Mouse (Mus musculus) layer of hippocampus, postnatal 25 days (tissue): ENCODE data around the gene Katnbl1. TPM values are rescaled to one million over a fixed set of nuclear protein-coding genes. Genes with fewer than 3 reads are reported as not detected.
A peak's percentile ranks its signal among the peaks of the same experiment; 100 is the strongest.

Experiments
- DNase-seq, 2 experiments: peaks; one replicate each; pipeline ENCODE4 v3.0.0; 2022; ENCODE audit warnings: mixed read lengths in 2 of 2, low spot score in 1 of 2; ENCODE audit errors: extremely low spot score in 1 of 2
- total RNA-seq, 2 experiments: library from RNA; stranded (reverse); gene quantifications; 2 replicates each; pipeline ENCODE4 v1.2.3; 2021

Gene Katnbl1
- 10 to 100 TPM; 10.4 to 12.5 TPM for total RNA-seq

DNA sequence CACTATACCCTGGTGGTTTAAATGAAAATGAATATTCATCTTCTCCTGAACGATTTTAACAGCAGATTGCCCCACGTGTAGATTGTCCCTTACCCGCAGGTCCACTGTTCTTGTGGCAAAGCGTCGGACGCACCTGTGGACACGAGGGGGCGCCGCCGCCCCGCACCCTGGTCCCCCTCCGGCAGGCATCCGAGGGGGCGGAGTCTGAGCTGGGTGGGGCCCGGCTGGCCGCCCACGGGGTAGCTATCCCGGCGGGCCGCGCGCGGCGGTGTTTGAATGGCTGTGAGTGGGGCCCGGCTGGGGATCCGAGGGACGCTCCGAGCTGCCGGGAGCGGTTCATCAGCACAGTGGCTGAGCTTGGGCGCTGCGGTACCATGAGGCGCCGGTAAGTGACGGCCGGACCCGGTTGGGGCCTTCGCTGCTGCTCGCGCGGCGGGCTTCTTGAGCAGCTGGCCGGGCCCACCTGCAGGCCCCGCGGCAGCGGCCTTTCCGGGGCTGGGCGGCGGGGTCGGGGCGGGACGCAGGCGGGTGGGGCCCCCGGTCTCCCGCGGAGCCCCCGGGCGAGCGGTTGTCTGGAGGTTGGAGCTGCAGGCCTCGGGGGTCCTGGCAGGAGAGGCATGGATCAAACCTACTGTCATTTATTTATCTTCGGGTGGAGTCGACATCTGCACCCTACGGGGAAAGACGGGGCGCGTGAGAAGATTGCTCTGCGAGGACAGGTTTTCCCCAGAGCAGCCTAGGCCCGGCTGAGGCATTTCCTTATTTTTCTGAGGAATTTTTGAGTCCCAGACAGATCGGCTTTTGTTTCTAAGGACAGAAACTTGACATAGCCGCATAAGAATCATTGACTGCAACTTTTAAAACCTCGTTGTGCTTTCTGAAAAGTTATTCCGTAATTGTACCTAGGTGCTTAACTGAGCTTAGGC, at the start of gene Katnbl1:
Gene Katnbl1, plus strand, starts transcription at position 239 of the 926 bp plus-strand sequence.
- peak; percentile 88 to 89 for DNase-seq

- DNase-seq: no peak
Observed at GRCm38 (mm10) chr2:112332051-112332898, 46.7 kb upstream of the Katnbl1 start.

GRCm38 (mm10) chr2:112337211-112337610, 41.8 kb upstream of the Katnbl1 start:
- DNase-seq: no peak

DNA sequence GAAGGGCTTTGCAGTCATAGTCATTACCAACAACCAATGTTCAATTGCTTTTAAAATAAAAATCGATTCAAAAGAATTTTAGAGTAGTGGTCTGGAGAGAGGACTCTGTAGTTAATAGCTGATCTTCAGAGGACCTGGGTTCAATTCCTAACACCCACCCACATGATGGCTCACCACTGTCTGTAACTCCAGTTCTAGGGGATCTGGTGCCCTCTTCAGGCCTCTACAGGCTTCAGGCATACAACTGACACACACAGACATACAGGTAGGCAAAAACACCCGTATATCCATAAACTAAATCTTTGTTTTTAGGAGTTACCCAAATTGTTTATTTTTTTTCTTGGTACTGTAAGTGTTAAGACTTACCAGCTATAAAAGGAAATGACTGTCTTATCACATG, 39.3 kb upstream of the Katnbl1 start:
- DNase-seq: no peak

DNA sequence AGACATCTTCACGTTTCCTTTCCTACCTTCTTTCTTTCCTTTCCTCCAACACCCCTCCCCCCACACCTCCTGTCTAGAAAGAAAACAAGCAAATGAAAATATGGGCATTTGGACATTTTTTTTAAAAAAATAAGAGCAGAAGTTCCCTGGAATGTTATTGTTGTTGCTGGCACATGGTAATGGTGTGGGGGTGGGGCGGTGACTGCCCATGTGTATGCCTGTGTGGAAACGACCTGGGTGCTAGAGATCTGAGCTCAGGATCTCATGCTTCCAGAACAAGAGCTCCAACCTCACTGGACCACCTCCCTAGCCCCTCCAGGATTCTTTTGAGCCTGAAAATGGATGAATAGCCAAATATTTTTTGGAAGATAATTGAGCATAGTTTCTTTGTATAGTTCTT, 37.9 kb upstream of the Katnbl1 start:
- DNase-seq: no peak

DNA sequence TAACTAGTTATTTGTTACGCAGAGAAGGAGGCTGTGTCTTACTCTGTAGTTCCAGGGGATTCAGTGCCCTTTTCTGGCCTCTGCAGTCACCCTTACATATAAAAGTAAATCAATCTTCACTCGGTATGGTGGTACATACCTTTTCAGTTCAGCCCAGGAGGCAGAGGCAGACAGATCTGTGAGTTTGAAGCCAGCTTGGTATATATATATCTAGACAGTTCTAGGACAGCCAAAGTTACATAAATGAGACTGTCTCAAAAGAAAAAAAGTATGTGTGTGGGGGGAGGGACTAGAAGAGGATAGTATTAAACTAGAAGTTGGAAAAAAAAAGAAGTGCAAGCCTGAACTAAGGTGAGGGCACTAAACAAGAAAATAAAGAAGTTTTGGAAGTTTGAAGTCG, 30.8 kb upstream of the Katnbl1 start:
- no peak for DNase-seq

DNA sequence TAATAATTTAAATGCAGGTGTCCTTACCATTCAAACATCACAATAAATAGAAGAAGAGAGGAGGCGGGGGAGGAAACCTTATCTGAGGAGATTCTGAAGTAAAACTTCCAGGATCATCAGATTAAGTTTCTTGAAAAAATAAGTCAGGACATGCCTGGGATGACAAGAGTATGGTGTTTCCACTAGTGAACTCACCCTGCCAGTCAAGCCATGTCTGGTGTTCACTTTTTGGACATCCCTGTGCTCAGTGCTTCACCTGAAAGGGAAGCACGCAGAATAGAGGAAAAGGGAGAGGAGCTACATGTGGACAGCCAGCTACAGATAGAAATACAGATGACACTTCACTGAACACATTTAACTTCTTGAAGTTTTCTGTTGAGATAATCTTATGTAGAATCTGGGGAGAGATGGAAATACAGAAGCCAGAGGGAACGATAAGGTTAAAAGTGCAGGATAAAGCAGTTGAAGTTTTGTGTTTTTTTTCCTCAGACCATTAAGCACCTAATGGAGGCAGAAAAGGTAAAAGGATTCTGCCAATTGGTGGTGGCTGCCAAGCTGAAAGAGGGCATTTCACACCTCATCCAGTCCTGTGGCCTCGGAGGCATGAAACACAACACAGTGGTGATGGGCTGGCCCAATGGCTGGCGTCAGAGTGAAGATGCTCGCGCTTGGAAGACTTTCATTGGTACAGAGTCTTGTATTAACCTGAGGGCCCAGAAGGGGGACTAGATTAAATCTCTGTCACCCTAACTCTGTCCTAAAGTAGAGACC, 25.1 kb upstream of the Katnbl1 start:
- no peak for DNase-seq

DNA sequence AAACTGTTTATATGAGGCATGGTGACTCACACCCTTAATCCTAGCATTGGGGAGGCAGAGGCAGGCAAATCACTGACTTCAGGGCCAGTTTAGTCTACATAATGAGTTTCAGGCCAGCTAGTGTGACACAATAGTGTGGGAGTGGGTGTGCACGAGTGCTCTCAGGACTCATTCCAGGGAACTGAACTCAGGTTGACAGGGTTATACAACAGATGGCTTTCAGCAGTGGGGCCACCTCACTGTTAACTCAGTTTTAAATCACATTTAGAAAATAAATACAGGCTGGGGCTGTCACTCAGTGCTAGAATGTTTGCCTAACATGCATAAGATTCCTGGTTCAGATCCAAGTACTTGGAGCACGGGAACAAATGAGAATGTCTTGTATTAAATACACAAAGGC, 19.4 kb upstream of the Katnbl1 start:
- DNase-seq: no peak

DNA sequence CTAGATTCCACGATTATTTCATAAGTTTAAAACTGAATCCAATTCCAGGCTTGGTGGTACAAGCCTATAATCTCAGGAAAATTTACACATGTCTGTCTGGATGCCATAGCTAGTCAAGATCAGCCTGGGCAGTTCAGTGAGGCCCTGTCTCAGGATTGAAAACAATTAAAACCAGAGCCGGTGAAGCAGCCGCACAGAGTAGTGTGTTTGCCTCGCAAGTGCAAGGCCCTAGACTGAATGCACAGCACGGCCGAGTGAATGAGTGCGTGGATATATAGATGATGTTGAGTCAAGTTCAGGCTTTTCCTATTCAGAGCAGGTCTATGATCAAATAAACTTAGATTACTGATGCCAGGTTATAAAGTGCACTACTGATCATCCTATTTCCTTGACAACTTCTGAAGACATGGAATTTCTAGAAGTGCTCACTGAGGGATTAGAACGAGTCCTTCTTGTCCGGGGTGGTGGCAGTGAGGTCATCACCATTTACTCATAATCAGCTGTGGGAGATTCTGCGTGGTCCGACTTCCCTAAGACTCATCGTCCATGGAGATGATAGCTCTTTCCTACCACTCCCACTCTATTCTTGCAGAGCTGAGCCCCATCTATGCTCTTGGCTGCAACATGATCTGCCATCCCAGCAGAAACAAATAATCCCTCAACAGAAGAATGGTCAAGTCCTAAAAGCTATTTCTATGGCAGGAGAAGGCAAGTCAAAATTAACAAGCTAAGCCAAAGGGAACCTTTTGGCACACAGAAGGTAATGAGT, 18.8 kb upstream of the Katnbl1 start:
- DNase-seq: no peak

GRCm38 (mm10) chr2:112360781-112361169, 18.2 kb upstream of the Katnbl1 start:
- no peak for DNase-seq

DNA sequence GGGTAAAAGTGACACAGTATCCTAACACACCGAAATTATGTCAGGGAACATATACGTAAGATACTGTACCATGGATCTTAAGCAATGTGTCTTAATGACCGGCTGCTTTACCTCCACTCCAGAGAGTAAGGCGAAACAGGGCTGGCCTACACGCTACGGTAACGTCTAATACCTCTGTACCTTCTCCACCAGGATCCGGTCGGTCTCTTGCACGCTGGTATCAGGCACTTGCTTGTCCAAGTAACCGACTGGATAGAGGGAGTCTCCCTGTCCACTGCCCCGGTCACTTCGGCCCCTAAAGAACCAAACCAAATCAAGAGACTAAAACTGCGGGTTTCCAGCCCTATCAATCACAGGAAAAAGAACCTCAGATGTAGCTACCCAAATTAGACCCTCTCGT, 11.8 kb upstream of the Katnbl1 start:
- peak in 1 of 2 experiments; percentile 7 for DNase-seq

DNA sequence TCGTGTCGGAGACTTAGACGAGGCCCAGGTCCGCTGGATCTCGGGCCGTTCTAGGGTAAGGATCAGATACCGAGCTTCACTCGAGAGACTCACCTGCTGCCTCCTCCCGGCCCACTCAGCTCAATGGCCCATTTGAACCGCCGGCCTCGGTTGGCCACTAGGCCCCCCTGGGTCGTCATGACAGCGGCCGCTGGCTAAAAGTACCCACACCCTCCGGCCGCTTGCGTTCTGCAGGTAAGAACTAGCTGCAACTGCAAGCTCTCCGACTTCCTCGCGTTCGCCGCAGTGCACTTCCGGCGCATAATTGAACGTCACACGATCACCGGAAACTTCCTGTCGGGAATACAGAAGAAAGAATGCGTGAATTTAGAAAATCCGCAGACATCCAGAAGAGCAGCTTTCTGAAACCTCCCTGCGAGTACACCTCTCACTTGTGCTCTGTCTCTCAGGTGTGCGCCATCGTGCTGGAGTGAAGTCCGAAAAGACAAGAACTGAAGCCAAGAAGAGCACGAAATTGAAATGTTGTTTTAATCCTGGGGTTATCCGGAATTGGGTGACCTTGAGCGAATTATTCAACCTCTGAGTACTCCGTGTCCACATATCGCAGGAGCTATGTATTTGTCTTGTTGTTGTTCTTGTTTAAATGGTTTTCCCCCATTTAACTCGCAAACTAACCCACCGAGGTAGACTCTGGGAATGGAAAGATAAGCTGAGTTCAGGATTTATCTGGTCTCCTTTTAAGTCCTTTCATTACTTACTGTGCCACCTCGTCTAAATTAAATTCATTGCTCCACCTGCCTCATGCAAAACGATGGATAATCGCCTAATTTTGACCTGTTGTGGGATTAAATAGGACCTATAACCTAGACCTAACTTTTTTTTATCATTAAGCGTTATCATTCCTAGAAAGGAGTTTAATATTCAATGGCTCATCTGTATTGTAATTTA, 11.0 kb upstream of the Katnbl1 start, which contains the start of gene Emc4:
Gene Emc4, minus strand, starts transcription at position 302 of the 948 bp plus-strand sequence.
- DNase-seq: peak; percentile 89 to 94

- DNase-seq: no peak
Observed at GRCm38 (mm10) chr2:112369941-112370340, 9.1 kb upstream of the Katnbl1 start.

- DNase-seq: no peak
Observed at GRCm38 (mm10) chr2:112373141-112373540, 5.9 kb upstream of the Katnbl1 start.

DNA sequence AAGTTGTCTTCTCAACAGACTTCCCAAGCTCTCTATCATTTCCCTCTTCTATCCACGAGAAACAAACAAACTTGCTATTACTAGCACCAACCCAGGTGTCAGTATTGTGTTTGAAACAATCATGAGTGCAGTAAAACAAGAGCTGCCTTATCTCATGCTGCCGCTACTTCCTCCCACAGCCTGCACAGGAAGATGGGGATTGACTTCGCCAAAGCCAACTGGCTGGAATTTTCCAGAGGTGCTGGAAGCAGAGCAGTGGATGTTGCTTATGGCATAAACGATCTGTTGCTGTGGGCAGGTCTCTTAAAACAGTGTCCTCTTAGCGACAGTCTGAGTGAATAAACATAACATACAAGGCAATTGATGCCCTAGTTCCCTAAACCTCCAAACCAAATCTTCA, 4.4 kb upstream of the Katnbl1 start:
- DNase-seq: no peak

GRCm38 (mm10) chr2:112380131-112380530, 1.1 kb downstream of the Katnbl1 start:
- DNase-seq: no peak

DNA sequence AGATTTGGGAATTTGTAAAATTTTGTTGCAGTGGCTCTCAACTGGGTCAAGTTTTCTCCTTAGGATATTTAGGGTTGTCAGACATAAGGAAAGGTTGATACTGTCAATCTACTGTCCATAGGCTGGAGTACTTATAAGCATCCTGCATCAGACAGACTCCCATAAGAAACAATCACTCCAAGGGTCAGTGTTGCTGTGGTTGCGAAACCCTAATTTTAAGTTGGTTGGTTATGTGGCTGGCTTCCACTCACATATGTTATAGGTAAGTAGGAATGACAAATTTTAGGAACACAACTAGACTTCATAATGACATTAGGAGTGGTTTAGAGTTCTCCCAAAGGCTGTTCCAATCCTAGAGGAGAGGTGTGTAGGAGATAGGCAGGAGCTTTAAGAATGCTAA, 2.2 kb downstream of the Katnbl1 start:
- no peak for DNase-seq

GRCm38 (mm10) chr2:112390843-112391242, 11.8 kb downstream of the Katnbl1 start:
- no peak for DNase-seq
